Mouse (Mus musculus) inflammation-experienced regulatory T-cells, adult 6 months (primary cell): Measurements from ENCODE around the gene Trim16. TPM values are rescaled to one million over a fixed set of nuclear protein-coding genes. Genes with fewer than 3 reads are reported as not detected.

Experiments
- ATAC-seq: one replicate; pipeline ENCODE4 v1.8.0; 2017
- polyA plus RNA-seq, 3 experiments: library from polyadenylated mRNA; unstranded; fragments of 100-300 nt; shearing (Covaris generic); gene quantifications; one replicate each; pipeline ENCODE4 v1.2.1; 2017

Gene Trim16
- polyA plus RNA-seq, 3 experiments from 2014 or later, result 6.4 to 14.6 (median 8.6) TPM

- ATAC-seq, result no peak
These were observed 11.9 kb downstream of the Trim16 start for GRCm38 (mm10) chr11:62831906-62832305.

DNA sequence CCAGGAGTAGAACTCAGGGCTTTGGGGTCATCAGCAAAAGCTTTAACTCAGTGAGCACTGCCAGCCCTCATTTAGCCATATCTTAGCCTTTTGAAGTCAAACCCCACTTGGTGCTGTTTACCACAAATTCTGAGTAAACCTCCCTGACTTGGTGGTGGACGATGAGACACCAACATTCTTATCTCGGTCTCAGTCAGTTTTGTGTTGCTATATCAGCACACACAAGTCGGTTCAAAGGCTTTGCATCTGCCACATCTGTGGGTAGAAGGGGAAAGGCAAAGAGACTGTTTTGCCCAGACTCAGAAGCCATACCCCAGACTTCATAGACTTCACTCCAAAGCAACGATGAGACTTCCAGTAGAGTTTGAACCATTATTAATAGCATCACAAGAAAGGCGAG lies 24.5 kb downstream of the Trim16 start:
- no peak for ATAC-seq

- ATAC-seq, result no peak
These were observed 25.7 kb downstream of the Trim16 start for GRCm38 (mm10) chr11:62845730-62846129.

- peak; percentile 76 for ATAC-seq
These were observed 27.1 kb downstream of the Trim16 start, which contains the start of gene Fbxw10 for GRCm38 (mm10) chr11:62846961-62847654. TSS of gene Fbxw10 (plus strand) at chr11:62847069.

GRCm38 (mm10) chr11:62847655-62848191 lies 27.7 kb downstream of the Trim16 start:
- no peak for ATAC-seq

DNA sequence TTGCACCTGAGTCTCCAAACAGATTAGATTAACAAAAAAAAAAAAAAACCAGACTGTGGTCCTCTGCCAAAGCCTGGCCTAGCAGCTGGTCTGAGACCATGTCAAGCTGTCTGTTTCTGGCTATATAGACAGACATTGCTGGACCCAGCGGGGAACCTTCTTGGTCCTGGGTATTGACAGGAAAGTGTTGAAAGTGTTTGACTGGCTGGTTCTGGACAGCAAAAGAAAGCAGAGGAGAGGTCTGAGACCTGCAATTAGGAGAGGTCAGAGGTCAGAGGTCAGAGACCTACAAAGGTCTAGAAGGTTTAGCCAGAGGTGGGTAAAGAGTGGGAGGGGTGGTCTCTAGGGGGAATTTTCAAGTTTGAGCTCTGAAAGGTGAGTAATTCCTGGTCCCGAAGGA lies 28.3 kb downstream of the Trim16 start:
- no peak for ATAC-seq

- no peak for ATAC-seq
These were observed 31.2 kb downstream of the Trim16 start for GRCm38 (mm10) chr11:62851199-62851598.

DNA sequence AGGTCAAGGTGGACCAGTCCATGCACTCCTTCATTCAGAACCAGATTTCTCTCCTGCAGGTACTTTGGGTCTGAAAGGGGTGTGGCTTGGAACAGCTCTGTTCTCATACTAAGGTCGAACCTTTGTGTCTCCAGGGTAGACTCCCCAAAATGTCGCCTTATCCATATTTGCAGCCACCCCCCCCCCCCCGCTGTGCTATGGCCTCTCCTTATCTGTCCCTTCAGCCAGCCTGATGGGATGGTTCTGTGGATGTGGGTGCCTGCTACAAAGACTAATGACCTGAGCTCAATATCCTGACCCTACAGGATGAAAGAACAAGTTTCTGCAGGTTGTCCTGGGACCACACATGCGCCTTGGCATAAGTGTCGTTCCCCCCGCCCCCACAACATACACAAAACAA lies 33.3 kb downstream of the Trim16 start:
- ATAC-seq, result no peak

DNA sequence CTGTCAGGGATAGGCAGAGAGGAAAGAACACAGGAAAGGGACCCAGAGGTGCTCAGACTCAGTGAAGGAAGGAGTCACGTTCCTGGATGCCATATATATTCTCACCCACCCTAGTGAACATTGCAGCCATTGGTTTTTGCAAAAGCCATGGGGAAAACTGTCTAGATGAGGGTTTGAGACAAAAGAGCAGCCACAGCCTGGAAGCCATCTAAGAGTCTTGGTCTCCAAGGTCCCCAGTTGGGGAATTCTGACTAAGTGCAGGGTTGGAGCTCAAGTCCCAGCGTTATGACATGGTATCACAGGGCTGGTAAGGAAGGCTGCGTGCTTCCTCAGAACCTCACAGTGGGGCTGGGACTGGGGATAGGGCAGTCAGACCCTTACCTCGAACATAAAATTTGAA lies 45.5 kb downstream of the Trim16 start:
- no peak for ATAC-seq

DNA sequence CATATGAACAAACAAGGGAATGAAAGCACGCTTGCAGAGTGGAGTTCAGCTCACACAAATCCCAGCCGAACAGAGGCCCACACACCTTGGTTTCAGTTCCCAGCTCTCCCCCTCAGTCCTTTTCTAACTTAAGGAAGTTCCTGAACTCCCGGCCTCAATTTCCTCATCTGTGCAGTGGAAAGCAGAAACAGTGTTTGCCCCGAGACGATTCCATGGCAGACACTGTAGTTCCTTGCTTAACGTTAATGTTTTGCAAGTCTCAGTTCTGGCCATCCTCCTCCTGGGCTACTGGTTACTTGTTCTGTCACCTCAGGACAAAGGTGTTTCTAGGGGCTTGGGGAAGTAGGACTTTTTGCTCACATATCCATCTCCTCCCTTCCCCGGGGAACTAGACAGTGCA lies 46.7 kb downstream of the Trim16 start:
- ATAC-seq, result no peak

GRCm38 (mm10) chr11:62869201-62869600 lies 49.2 kb downstream of the Trim16 start:
- ATAC-seq, result no peak

DNA sequence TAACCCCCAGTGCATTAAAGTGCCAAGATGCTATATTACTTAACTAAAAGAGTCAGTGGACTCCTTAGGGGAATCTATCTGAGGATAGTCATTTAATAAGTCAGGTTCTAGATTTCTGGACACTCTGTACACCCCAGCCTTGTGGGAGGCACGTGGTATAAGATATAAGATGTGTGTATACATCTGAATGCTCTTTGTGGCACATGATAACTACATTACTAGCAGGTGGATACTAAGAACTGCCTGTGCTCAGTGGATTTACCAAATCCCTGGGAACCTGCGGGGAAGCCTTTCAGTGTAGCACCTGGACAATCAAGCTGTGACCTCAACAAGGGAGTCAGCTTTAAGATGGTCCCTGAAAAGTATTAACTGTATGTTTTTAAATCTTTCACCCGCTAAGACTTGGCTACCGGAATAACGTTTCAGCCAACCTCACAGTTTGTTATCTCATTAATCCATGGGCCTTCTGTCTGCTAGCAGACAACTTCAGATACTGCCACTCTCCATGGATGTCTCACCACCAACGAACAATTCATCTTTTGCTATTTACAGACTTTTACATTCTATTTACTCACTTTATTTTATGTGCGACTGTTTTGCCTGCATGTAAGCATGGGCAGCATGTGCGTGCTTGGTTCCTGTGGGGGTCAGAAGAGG lies 49.8 kb downstream of the Trim16 start:
- no peak for ATAC-seq

GRCm38 (mm10) chr11:62873479-62873878 lies 53.4 kb downstream of the Trim16 start:
- no peak for ATAC-seq

DNA sequence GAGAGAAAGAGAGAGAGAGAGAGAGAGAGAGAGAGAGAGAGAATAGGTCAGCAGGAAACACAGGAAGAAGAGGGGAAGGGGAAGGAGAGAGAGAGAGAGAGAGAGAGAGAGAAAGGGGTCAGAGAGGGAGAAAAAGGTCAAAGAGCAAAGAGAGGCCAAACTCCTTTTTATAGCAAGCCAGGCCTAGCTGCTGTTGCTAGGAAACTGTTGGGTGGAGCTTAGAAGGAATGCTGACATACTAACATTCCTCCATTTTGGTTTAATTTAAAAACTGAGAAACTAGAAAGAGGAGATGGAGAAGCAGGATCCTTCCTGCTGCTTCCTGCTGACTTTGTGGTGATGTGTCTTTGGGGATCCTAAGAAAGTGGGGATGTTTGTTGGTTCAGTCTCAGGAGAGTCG lies 55.7 kb downstream of the Trim16 start:
- ATAC-seq, result no peak

GRCm38 (mm10) chr11:62876445-62876844 lies 56.4 kb downstream of the Trim16 start:
- peak; percentile 20 for ATAC-seq

GRCm38 (mm10) chr11:62877391-62877790 lies 57.4 kb downstream of the Trim16 start:
- no peak for ATAC-seq

DNA sequence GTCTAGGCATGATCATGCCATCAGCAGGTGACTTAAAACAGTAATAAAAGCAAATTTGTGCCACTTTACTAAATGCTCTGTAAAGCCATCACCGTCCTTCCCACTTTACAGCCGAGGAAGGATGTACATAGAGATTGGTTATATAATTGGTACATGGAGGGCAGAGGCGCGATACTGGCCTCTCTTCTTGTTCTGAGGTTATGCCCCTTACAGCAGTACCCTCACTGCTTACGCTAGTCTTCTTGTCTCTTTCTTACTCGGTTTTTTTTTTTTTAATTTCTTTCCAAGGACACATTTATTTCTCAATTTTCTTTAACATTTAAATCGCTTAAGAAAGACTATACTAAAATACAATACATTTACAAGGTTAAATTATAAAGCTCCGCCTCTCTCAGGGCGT lies 58.7 kb downstream of the Trim16 start:
- no peak for ATAC-seq

- peak; percentile 94 for ATAC-seq
These were observed 59.4 kb downstream of the Trim16 start, which contains the start of gene Tvp23b for GRCm38 (mm10) chr11:62879220-62880048. TSS of gene Tvp23b (plus strand) at chr11:62879455.

GRCm38 (mm10) chr11:62883407-62883806 lies 63.4 kb downstream of the Trim16 start:
- ATAC-seq, result no peak

DNA sequence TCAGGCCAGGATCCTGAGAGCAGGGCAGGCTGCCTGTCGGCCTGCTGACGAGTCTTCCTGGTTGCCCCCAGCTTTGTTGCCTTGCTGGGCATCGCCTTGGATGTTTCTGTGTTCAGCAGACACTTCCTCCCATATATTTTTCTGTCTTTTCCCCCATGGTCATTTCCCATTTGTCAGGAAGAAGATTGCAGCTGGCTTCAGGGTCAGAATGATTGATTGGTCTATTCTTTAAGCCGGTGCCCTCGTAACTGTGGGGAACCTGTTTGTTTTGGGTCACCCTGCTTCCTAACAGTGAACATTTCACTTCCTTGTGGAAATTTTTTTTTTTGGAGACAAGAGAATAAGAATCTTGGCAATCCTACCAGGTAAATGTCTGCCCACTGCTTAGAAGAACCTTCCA lies 65.3 kb downstream of the Trim16 start:
- no peak for ATAC-seq

- ATAC-seq, result no peak
These were observed 70.8 kb downstream of the Trim16 start for GRCm38 (mm10) chr11:62890796-62891195.

- ATAC-seq, result no peak
These were observed 71.7 kb downstream of the Trim16 start for GRCm38 (mm10) chr11:62891763-62892162.
